Mouse (Mus musculus) brown adipose tissue, adult 24 weeks (tissue): ENCODE data around the gene Pou2f1. TPM values are rescaled to one million over a fixed set of nuclear protein-coding genes. Genes with fewer than 3 reads are reported as not detected.

Experiments used
- H3K27ac ChIP-seq: fragments of 200-500 bp; replicated peaks from 2 replicates; pipeline ENCODE4 v1.5.1; 2012; ENCODE audit warnings: low read depth, mild to moderate bottlenecking, low read length
- H3K4me1 ChIP-seq: fragments of 200-500 bp; 2 replicates; pipeline ENCODE4 v1.6.1; 2012; ENCODE audit warnings: low read length, mixed read lengths; ENCODE audit not compliant: control insufficient read depth, insufficient read depth, insufficient read length
- H3K4me3 ChIP-seq: fragments of 200-500 bp; 2 replicates; pipeline ENCODE4 v1.5.1; 2012; ENCODE audit warnings: low read depth, mild to moderate bottlenecking, low read length, moderate library complexity; ENCODE audit not compliant: insufficient read depth
- polyA plus RNA-seq: library from polyadenylated mRNA; stranded (reverse); fragments of >200 nt; gene quantifications from 2 replicates; pipeline ENCODE4 v1.2.4, GENCODE M21; 2012; ENCODE audit not compliant: missing spikeins, insufficient read depth, insufficient read length

The Pou2f1 gene
- polyA plus RNA-seq, 1 experiment: 4.0 TPM

DNA sequence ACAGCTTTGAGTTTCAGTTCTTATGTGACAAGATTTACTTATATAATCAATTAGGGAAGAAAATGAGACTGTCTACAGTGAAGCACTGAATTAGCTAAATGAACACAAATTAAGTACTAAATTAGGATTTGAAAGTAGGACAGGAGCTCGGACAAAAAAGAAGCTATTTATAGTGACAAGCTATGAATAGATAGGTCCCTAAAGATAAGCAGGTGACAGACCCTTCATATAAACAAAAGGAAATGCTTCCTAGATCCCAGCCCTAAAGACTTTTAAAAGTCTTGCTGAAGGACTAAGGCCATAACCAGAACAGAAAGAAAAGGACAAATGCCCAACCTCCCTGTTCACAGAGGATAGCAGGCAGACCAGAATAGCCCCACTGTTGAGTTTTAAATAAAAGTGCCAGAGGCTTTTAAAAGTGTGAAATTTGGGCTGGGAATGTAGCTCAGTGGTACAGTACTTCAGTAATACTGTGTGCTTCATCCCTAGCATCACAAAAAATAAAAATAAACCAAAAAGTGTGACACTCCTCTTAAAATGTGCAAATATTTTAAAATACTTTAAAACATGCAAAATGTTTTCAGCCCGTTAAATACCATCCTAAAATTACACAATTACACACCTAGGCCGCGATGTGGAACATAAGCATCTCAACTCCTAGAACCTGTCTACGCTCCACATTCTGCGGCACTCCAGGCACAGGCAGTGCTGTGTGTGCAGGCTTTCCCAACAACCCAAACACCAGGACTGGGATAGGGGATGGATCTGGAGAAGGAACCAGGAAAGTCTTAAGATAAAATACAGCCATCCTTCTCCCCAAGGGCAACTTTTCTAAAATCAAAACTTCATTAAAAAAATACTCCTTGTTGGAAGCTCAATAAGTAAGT, 9.0 kb downstream of the Pou2f1 start:
- H3K4me1 ChIP-seq: peaks cover 2% of the 10 kb centered on the region; the same call in 1 of the 2 replicates
- no peak overlapping the region for H3K4me3 ChIP-seq
- H3K27ac ChIP-seq: no peak overlapping the region

DNA sequence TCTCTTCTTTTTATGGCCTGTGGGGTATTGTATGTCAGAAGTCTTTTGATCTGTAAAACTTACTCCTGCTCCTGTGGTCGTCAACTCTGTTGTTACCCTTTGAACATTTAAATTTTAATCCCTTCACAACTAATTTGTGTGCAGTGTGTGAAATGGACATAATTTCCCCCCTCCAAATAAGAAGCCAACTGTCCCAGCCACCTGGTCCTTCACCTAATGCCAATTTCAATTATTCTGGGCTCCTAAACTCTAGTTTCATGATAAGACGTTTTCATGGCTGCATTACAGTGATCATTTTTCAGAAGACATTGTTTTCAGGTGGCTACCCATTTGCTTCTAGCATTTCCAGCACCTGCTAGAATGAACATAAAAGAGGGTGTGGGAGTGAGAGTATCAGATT, 13.9 kb downstream of the Pou2f1 start:
- H3K4me1 ChIP-seq: no peaks in the 10 kb centered on the region
- no peak overlapping the region for H3K27ac ChIP-seq
- H3K4me3 ChIP-seq: no peak overlapping the region

DNA sequence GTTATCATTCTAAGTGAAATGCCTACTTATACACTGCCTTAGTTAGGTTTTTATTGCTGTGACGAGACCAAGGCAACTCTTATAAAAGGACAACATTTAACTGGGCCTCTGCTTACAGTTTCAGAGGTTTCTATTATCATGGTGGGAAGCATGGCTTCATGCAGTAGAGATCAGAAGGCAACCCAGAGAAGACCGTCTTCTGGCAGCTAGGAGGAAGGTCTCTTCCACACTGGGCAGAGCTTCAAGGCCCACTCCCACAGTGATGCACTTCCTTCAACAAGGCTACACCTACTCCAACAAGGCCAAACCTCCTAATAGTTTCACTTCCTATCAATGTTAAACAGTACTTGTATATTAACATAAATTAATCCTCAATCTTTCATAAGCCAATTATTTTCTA, 14.4 kb downstream of the Pou2f1 start:
- Histone ChIP-seq H3K4me1 (no peaks in the 10 kb centered on the region), H3K4me3 (no peak overlapping the region), H3K27ac (no peak overlapping the region)

DNA sequence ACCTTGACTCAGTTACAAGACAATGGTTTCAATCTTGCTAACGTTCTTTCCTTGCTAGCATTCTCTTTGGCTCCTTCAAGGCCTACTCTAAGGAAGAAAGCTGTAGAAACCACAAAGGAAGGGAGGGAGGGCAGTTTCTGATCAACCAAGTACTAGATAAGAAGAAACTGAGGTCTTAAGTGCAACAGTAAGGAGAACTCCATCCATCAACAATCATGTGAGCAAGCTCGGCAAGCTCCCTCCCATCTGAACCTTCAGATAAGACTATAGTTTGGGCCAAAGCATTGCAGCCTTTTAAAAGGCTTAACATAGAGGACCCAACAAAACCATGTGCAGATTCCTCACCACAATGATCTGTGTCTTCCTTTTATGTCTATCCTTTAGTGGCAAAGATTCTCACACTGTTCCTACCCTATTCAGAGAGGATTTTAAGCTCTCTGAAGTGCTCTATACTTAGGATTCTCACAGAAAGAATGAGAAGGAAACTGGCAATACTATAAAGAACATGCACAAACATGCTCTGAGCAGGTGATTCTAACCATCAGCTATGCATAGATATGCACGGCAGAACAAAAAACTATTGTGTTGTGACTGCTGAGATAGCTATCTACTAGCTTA, 16.6 kb downstream of the Pou2f1 start:
- Histone ChIP-seq H3K4me3 (no peak overlapping the region), H3K4me1 (no peaks in the 10 kb centered on the region), H3K27ac (no peak overlapping the region)

DNA sequence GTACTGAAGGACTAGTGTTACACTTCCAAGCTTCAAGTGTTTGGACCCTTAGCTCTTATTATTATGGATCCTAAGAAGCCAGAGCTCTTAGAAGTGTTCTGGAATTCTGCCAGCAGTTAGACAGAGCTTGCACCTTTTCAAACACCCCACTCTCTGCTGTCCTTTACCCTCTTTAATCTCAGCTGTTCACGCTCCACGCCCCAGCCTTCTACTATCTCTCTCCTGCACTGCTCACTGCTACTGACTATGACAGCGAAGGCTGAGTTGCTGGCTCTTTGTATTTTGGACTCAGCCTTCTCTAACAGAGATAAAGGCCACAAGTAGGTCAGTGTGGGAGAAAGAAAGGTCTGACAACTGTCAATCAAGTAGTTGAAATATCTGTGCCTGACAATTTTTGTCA, 17.3 kb downstream of the Pou2f1 start:
- H3K4me3 ChIP-seq: no peak overlapping the region
- no peaks in the 10 kb centered on the region for H3K4me1 ChIP-seq
- no peak overlapping the region for H3K27ac ChIP-seq

DNA sequence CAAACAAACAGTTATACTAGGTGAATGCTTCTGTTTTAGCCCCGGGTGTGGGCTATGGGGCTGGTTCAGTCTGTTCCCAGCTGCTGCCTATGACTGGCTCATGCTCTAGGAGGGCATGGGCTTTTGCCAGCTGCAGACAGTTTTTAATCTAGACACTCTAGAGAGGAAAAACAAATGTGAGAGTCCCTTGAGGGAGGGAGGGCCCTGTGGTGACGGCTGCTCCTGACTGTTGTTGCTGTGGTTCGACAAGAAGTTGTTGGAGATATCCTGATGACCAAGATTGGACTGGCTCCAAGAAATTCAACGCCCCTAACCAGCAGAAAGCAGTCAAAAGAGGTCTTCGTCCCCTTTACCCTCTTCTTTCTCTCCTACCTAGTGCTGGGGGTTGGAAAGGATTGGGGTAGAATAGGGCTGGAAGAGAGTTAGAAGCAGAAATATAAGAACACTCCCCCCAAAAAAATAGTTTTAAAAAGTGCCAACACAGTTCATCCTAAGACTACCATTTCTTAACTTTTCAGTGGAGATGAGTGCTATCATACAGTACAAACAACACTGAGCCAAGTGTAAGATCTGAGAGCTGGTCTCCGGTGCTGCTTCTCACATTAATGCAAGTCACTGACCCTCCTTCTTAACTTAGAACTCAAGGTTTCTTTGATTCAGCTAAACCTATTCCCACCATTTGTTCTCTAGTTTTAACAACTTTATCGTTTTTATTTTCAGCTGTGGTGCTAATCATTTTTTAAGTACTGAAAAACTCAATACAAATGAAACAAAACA, 25.6 kb downstream of the Pou2f1 start:
- H3K27ac ChIP-seq: no peak overlapping the region
- no peak overlapping the region for H3K4me3 ChIP-seq
- H3K4me1 ChIP-seq: peaks cover 5% of the 10 kb centered on the region

DNA sequence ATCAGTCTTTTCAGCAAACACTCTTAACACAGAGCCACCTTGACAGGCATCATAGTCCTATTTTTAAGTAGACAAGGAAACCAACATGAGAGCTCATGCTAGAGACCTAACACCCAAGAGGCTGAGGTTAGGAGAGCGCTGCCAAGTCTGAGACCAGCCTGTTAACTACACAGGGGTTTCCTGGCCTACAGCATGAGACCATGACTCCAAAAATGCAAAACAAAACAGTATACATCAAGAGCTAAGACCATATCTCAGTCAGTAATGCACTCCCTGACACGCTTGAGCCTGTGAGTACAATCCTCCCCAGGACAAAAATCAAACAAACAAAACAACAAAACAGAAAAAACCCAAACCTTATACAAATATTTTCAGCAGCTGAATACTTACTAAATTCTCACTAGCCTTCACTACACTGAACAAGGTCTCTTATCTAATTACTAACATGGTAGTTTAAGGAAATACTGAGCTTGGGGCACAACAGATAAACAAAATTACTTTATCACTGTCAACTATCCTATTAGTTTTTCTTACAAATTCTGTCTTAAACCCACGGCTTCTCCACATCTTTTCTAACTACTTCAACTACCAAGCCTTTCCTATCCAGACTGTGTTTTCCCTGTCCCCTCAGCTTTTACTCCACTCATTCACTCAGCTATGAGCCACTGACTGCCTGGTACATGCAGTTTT, 33.3 kb downstream of the Pou2f1 start:
- no peaks in the 10 kb centered on the region for H3K4me1 ChIP-seq
- H3K4me3 ChIP-seq: no peak overlapping the region
- no peak overlapping the region for H3K27ac ChIP-seq

DNA sequence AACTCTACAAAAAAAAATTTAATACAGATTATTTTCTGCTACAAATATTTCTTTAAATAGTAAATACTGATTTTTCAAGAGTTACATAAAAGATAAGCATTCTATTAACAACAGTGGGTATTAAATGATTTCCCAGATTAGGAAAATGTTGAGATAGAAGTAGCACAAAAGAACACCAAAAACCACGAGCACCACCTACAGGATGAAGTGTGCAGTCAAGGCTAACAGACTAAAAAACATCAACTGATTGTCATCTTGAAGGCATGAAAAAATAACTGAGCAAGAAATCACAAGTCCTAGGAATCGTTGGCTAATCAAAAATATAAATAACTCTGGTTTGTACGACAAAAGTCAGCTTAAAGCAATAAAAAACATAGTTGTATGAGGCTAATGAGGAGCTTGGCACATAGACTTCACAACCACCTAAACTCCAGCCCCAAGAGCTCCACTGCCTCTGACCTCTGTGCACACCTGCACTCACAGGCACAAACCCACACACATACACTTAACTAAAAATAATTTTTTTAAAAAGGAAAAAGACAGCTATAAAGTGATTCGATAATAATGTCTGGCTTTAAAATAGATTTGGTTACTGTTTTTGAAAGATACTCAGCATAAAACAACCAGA, 35.3 kb downstream of the Pou2f1 start:
- Histone ChIP-seq H3K4me1 (no peaks in the 10 kb centered on the region), H3K4me3 (no peak overlapping the region), H3K27ac (no peak overlapping the region)

DNA sequence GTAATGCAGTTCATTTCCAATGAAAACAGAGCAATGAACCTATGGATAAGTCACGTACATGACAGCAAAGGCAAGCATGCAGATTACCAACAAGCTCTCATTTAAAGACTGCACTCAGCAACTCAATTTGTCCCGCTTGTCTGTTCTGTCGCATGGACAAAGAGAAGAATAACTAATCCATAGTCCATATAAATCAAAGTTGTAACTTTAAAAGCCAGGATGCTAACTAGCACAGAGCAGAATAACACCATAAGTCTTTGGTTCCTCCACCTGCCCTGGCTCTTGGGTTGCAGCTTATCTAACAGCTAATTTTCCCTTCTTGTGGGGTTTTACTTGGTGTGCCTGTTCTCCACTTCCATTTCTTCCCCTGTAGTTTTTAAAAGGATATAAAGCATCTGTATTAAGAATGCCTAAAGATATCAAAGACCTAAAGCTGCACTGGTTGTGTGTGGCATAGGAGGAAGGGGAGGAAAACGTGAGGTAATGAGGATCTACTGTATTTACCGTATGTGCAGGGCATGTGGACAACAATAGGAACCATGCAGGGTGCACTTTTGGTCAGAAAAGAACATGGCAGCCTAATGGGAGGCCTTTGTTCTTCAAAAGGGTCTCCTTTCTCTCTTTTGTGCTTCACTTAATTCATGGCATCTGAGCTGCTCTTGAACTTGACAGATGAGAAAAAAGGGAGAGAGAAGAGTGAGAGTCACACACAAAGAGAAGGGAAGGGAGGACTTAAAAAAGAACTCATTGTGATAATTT, 36.1 kb downstream of the Pou2f1 start:
- Histone ChIP-seq H3K4me1 (peaks cover 3% of the 10 kb centered on the region; the same call in 1 of the 2 replicates), H3K27ac (no peak overlapping the region), H3K4me3 (no peak overlapping the region)

DNA sequence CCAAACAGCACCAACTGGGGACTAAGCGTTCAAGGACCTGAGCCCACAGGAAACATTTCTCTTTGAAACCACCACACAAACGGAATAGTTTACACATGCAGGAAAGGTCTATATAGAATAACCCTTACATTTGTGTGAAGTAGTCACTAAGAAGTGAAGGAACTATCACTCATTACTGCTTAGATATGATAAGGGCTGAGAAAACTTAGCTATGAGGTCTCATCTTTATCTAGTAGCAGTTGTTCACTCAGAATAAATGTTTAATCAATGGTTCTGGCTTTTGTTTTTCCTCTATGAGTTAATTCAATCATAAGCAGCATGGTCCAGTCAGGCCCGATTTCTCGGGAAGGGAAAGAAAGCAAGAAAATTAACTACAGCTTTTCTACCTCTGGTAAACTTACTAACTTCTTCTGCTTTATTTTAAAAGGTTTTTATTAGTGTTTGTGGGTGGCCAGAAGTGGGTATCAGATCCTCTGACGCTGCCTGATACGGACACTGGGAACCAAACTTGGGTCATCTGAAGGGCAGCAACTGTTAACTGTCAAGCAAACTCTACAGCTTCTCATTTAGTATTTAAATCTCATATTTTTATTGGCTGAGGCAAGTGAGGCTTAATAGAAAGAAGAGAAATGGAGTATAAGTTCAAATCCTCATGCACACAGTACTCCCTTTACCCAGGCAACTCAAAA, 40.7 kb downstream of the Pou2f1 start:
- H3K4me3 ChIP-seq: no peak overlapping the region
- H3K4me1 ChIP-seq: peaks cover 3% of the 10 kb centered on the region; the same call in 1 of the 2 replicates
- H3K27ac ChIP-seq: no peak overlapping the region

DNA sequence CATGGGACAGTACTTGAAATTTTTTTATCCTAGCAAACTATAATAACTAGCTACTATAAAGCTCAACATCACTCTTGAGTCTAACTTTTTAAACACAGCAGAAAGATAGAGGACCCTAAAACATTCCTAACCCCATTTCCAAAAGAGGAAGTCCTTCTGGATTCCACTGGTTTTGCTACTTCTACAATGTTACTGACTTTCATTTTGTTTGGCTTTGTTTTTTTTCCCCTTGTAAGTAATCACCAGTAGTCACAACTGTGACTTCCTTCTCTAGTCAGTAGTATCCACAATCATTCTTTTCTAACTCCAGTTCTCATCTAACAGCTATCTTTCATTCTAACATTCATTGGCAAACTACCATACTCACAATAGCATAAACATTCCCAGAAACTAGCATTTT, 44.3 kb downstream of the Pou2f1 start:
- Histone ChIP-seq H3K4me3 (no peak overlapping the region), H3K27ac (no peak overlapping the region), H3K4me1 (peaks cover 3% of the 10 kb centered on the region; the same call in 1 of the 2 replicates)

DNA sequence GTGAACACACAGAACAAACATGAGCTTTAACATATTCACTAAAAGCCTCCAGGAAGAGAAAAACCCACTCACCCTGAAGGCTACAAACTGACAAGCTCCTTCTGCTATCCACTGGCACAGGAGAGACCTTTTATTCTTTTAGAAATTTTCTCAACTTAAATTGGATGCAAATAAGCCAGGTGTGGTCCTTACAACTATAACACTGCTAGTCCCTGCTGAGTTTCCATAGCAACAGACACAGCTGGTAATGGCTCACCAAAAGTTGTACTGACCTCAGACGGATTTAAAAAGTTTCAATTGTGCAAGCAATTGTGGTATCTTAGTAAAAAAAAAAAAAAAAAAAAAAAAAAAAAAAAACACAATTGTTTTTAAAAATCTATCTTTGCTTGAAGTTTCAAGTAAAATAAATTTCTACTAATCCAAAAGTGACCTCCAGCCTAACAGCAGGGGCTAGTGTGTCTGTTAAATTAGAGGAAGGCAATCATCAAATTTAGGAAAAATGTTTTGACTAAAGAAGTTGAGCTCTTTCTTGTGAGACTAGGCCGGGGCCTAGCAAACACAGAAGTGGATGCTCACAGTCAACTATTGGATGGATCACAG, 54.2 kb downstream of the Pou2f1 start:
- no peaks in the 10 kb centered on the region for H3K4me1 ChIP-seq
- H3K27ac ChIP-seq: no peak overlapping the region
- no peak overlapping the region for H3K4me3 ChIP-seq

DNA sequence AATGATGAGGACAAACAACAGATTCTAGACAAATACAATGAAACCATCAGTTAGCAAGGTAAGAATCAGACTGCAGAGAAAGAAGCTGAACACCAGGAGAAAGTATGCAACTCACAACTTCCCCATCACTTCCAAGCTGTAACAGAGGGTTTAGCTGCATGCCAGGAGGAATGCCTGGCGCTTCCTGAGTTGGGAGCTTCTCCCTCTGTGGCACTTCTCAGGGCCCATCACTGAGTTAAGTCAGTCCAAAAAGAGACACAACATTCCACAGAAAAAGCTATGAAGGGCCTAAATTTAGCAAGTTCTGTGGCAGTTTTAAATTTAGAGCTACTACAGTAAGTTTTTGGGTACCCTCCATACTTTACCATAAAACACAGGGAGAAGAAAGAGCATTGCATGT, 59.2 kb downstream of the Pou2f1 start:
- H3K4me3 ChIP-seq: no peak overlapping the region
- H3K4me1 ChIP-seq: no peaks in the 10 kb centered on the region
- no peak overlapping the region for H3K27ac ChIP-seq
